Mouse (Mus musculus) thymus, postnatal 25 days (tissue): ENCODE results near the gene Olfr715.
"Not testable (repeated sequence)": the region's sequence is repeated elsewhere in the genome, so short reads cannot be mapped to it uniquely, and the experiment has no call there.

Experiments used
- DNase-seq: peaks from one replicate; pipeline ENCODE4 v3.0.0; 2022

Gene Olfr715

GRCm38 (mm10) chr7:107130983-107131382, at the start of gene Olfr715:
Gene Olfr715 (minus strand): TSS chr7:107131083.
- DNase-seq: not testable (repeated sequence)

GRCm38 (mm10) chr7:107180406-107180805, 49.5 kb upstream of the Olfr715 start:
- DNase-seq: no peak

GRCm38 (mm10) chr7:107166690-107167089, 35.8 kb upstream of the Olfr715 start, which contains the start of gene Nlrp14:
Gene Nlrp14 (plus strand): TSS chr7:107166990.
- no peak for DNase-seq

GRCm38 (mm10) chr7:107138027-107138426, 7.1 kb upstream of the Olfr715 start, which contains the start of gene Olfr716:
Gene Olfr716 (plus strand): TSS chr7:107138327.
- DNase-seq: not testable (repeated sequence)

- not testable (repeated sequence) for DNase-seq
Measured at GRCm38 (mm10) chr7:107110269-107110668, 20.6 kb downstream of the Olfr715 start, which contains the start of gene Olfr715b. Gene Olfr715b (minus strand): TSS chr7:107110369.

- no peak for DNase-seq
Measured at GRCm38 (mm10) chr7:107092920-107093319, 38.0 kb downstream of the Olfr715 start, which contains the start of gene Olfr17. Gene Olfr17 (plus strand): TSS chr7:107093220.
